Mouse (Mus musculus) heart, postnatal 0 days (tissue): Measurements from ENCODE around the gene Tomm34. TPM values are rescaled to one million over a fixed set of nuclear protein-coding genes. Genes with fewer than 3 reads are reported as not detected.

ENCODE experiments used
- ATAC-seq: fragments of 200-750 bp; cut with Nextera tagmentation; 2 replicates; pipeline ENCODE4 v1.8.0; 2017; ENCODE audit warnings: low read depth, moderate number of reproducible peaks, moderate library complexity; ENCODE audit not compliant: insufficient read depth
- DNase-seq: peaks from one replicate; pipeline ENCODE4 v3.0.0-alpha.2; 2016; ENCODE audit warnings: low spot score
- H3K27ac ChIP-seq: fragments of 300-500 bp; sonication (generic); 2 replicates; pipeline ENCODE4 v1.5.1; 2014; ENCODE audit warnings: low read depth, mild to moderate bottlenecking
- H3K27me3 ChIP-seq: fragments of 300-500 bp; sonication (generic); 2 replicates; pipeline ENCODE4 v1.6.1; 2014; ENCODE audit warnings: low read length, mixed read lengths; ENCODE audit not compliant: control insufficient read depth, insufficient read depth
- H3K36me3 ChIP-seq: fragments of 300-500 bp; sonication (generic); replicated peaks from 2 replicates; pipeline ENCODE4 v1.6.1; 2014; ENCODE audit warnings: low read length, mixed read lengths; ENCODE audit not compliant: control insufficient read depth, insufficient read depth
- H3K4me1 ChIP-seq: fragments of 300-500 bp; sonication (generic); 2 replicates; pipeline ENCODE4 v1.6.1; 2014; ENCODE audit warnings: antibody characterized with exemption; ENCODE audit not compliant: control insufficient read depth, insufficient read depth
- H3K4me2 ChIP-seq: fragments of 300-500 bp; sonication (generic); 2 replicates; pipeline ENCODE4 v1.6.1; 2014; ENCODE audit warnings: low read depth, mild to moderate bottlenecking, low read length, moderate library complexity
- H3K4me3 ChIP-seq: fragments of 300-500 bp; sonication (generic); 2 replicates; pipeline ENCODE4 v1.5.1; 2014; ENCODE audit warnings: low read depth, low read length
- H3K9ac ChIP-seq: fragments of 300-500 bp; sonication (generic); replicated peaks from 2 replicates; pipeline ENCODE4 v1.6.1; 2014; ENCODE audit warnings: low read depth, low read length, mixed read lengths
- H3K9me3 ChIP-seq: fragments of 300-500 bp; sonication (generic); replicated peaks from 2 replicates; pipeline ENCODE4 v1.6.1; 2016; ENCODE audit warnings: low read length; ENCODE audit not compliant: control insufficient read depth
- CTCF ChIP-seq: IDR thresholded peaks from 2 replicates; pipeline ENCODE4 v1.5.1; 2016; ENCODE audit warnings: antibody characterized with exemption, control low read depth, low read depth
- EP300 ChIP-seq: IDR thresholded peaks from 2 replicates; pipeline ENCODE4 v1.6.1; 2016; ENCODE audit warnings: antibody characterized with exemption, low read depth
- WGBS: fragments of 180-500 bp; shearing (Covaris S2); extraction: QIAGEN DNeasy Blood & Tissue Kit; methylation state at CpG from one replicate; pipeline ENCODE4 v1.1.7; 2014; 5-methylcytosine and 5-hydroxymethylcytosine counted together
- polyA plus RNA-seq: library from polyadenylated mRNA; unstranded; fragments of >200 nt; fragmentation: Nextera tagmentation; extraction: Ambion mirVana; gene quantifications from 2 replicates; pipeline ENCODE4 v1.2.1, GENCODE M21; 2015
- total RNA-seq: library from RNA; depleted of rRNA; stranded (reverse); fragments of >200 nt; gene quantifications from 2 replicates; pipeline ENCODE4 v1.2.3, GENCODE M21; 2014; ENCODE audit warnings: low replicate concordance

Gene Tomm34
- total and polyA plus RNA-seq, 2 experiments from 2014 or later: 35.1 to 46.6 TPM

- Histone ChIP-seq H3K27ac (no peak overlapping the region), H3K36me3 (peaks cover 50% of the 10 kb centered on the region), H3K9ac (no peak overlapping the region), H3K4me1 (no peaks in the 10 kb centered on the region), H3K4me3 (no peak overlapping the region), H3K4me2 (no peak overlapping the region), H3K9me3 (no peaks in the 10 kb centered on the region), H3K27me3 (no peaks in the 10 kb centered on the region)
- TF ChIP-seq EP300: no peak
- no peak for TF ChIP-seq CTCF
- WGBS: 92% methylated on average over 11 of the region's 11 CpGs
- DNase-seq (no peak), ATAC-seq (no peak)
These were observed 27.8 kb upstream of the Tomm34 start for GRCm38 (mm10) chr2:164098603-164099250.

GRCm38 (mm10) chr2:164094152-164094551, 23.2 kb upstream of the Tomm34 start:
- ATAC-seq (no peak), DNase-seq (no peak)
- no peaks in the 10 kb centered on the region for H3K27me3 ChIP-seq
- H3K9me3 ChIP-seq: no peaks in the 10 kb centered on the region
- H3K9ac ChIP-seq: no peak overlapping the region
- peaks cover 33% of the 10 kb centered on the region for H3K36me3 ChIP-seq
- no peaks in the 10 kb centered on the region for H3K4me1 ChIP-seq
- H3K4me2 ChIP-seq: no peak overlapping the region
- H3K4me3 ChIP-seq: no peak overlapping the region
- TF ChIP-seq CTCF (peak; percentile 28; the same call in 1 of the 2 replicates), EP300 (no peak)
- H3K27ac ChIP-seq: no peak overlapping the region
- WGBS: 37% methylated on average over 7 of the region's 7 CpGs

GRCm38 (mm10) chr2:164089508-164089907, 18.5 kb upstream of the Tomm34 start:
- no peak overlapping the region for H3K9ac ChIP-seq
- DNase-seq (no peak), ATAC-seq (no peak)
- no peaks in the 10 kb centered on the region for H3K27me3 ChIP-seq
- peaks cover 49% of the 10 kb centered on the region for H3K36me3 ChIP-seq
- TF ChIP-seq EP300: no peak
- TF ChIP-seq CTCF: no peak
- WGBS: 88% methylated on average over 4 of the region's 4 CpGs
- no peak overlapping the region for H3K4me3 ChIP-seq
- no peak overlapping the region for H3K4me2 ChIP-seq
- no peak overlapping the region for H3K27ac ChIP-seq
- no peaks in the 10 kb centered on the region for H3K9me3 ChIP-seq
- H3K4me1 ChIP-seq: no peaks in the 10 kb centered on the region

- DNase-seq: no peak
These were observed 16.5 kb upstream of the Tomm34 start for GRCm38 (mm10) chr2:164087416-164088017.

GRCm38 (mm10) chr2:164084342-164084700, 13.4 kb upstream of the Tomm34 start:
- 85% methylated on average over 7 of the region's 7 CpGs for WGBS
- DNase-seq: no peak
- no peaks in the 10 kb centered on the region for H3K4me1 ChIP-seq

More at GRCm38 (mm10) chr2:164087416-164088017, 16.5 kb upstream of the Tomm34 start:
- Histone ChIP-seq H3K4me3 (no peak overlapping the region), H3K27me3 (no peaks in the 10 kb centered on the region), H3K9ac (no peak overlapping the region), H3K9me3 (no peaks in the 10 kb centered on the region), H3K4me1 (no peaks in the 10 kb centered on the region), H3K4me2 (no peak overlapping the region), H3K27ac (no peak overlapping the region), H3K36me3 (peaks cover 69% of the 10 kb centered on the region)
- WGBS: 83% methylated on average over 6 of the region's 6 CpGs
- no peak for ATAC-seq
- TF ChIP-seq CTCF: no peak
- TF ChIP-seq EP300: no peak

More at GRCm38 (mm10) chr2:164084342-164084700, 13.4 kb upstream of the Tomm34 start:
- peaks cover 87% of the 10 kb centered on the region for H3K36me3 ChIP-seq
- no peak overlapping the region; the same call in 1 of the 2 replicates for H3K4me2 ChIP-seq
- H3K27ac ChIP-seq: peak overlapping the region; percentile 64; the same call in 1 of the 2 replicates
- no peaks in the 10 kb centered on the region for H3K27me3 ChIP-seq
- no peak overlapping the region for H3K9ac ChIP-seq
- no peak overlapping the region for H3K4me3 ChIP-seq
- no peak for ATAC-seq
- TF ChIP-seq EP300: no peak
- TF ChIP-seq CTCF: no peak
- H3K9me3 ChIP-seq: no peaks in the 10 kb centered on the region
